Mouse (Mus musculus) MEL (cell line): ENCODE results near the gene Nfix. TPM values are rescaled to one million over a fixed set of nuclear protein-coding genes. Genes with fewer than 3 reads are reported as not detected.

Experiments used
- DNase-seq: peaks from one replicate; pipeline ENCODE4 v3.0.0; 2011; ENCODE audit warnings: low read depth, low spot score
- H3K27ac ChIP-seq: 2 replicates; pipeline ENCODE4 v1.5.1; 2012; ENCODE audit warnings: low read depth, mild to moderate bottlenecking, control low read depth, low read length, moderate library complexity; ENCODE audit not compliant: control insufficient read depth
- H3K27me3 ChIP-seq, 2 experiments: fragments of 150-350 bp in 1 of 2; sonication (generic) in 1 of 2; 2 replicates each; pipeline ENCODE4 v1.6.1; 2012; ENCODE audit warnings: low read length in 2 of 2, mild to moderate bottlenecking in 2 of 2, improper control_type of control experiment in 1 of 2, moderate library complexity in 1 of 2; ENCODE audit not compliant: insufficient read depth in 2 of 2, control insufficient read depth in 1 of 2
- H3K36me3 ChIP-seq, 2 experiments: 2 replicates each; pipeline ENCODE4 v1.6.1; 2012 to 2014; ENCODE audit warnings: low read length in 2 of 2, improper control_type of control experiment in 1 of 2, inconsistent platforms in 1 of 2, mild to moderate bottlenecking in 1 of 2; ENCODE audit not compliant: insufficient read depth in 2 of 2, control insufficient read depth in 1 of 2
- H3K4me1 ChIP-seq, 2 experiments: fragments of 150-350 bp in 1 of 2; sonication (generic) in 1 of 2; 2 replicates each; pipeline ENCODE4 v1.6.1; 2012; ENCODE audit warnings: low read length in 2 of 2, improper control_type of control experiment in 1 of 2, mild to moderate bottlenecking in 1 of 2; ENCODE audit not compliant: insufficient read depth in 2 of 2, control insufficient read depth in 1 of 2
- H3K4me3 ChIP-seq, 2 experiments: fragments of 150-350 bp in 1 of 2; sonication (generic) in 1 of 2; 2 replicates each; pipeline ENCODE4 v1.5.1; 2012; ENCODE audit warnings: low read depth in 2 of 2, low read length in 2 of 2, mild to moderate bottlenecking in 2 of 2, moderate library complexity in 2 of 2, control low read depth in 1 of 2, improper control_type of control experiment in 1 of 2; ENCODE audit not compliant: control insufficient read depth in 1 of 2, insufficient read depth in 1 of 2
- H3K79me2 ChIP-seq: 2 replicates; pipeline ENCODE4 v1.6.1; 2012; ENCODE audit warnings: mild to moderate bottlenecking, low read length, moderate library complexity; ENCODE audit not compliant: control insufficient read depth, poor library complexity, insufficient read depth
- H3K9ac ChIP-seq: 2 replicates; pipeline ENCODE4 v1.6.1; 2012; ENCODE audit warnings: low read depth, mild to moderate bottlenecking, control low read depth, low read length, moderate library complexity; ENCODE audit not compliant: control insufficient read depth, poor library complexity, severe bottlenecking
- H3K9me3 ChIP-seq: fragments of 150-350 bp; sonication (generic); replicated peaks from 2 replicates; pipeline ENCODE4 v1.6.1; 2012; ENCODE audit warnings: mild to moderate bottlenecking, low read length, improper control_type of control experiment, moderate library complexity; ENCODE audit not compliant: insufficient read depth
- CHD1 ChIP-seq: IDR thresholded peaks from 2 replicates; pipeline ENCODE4 v1.6.1; 2012; ENCODE audit warnings: low read depth, mild to moderate bottlenecking, inconsistent platforms, low read length, improper control_type of control experiment
- CTCF ChIP-seq, 3 experiments: IDR thresholded peaks in 2 of 3; conservative IDR thresholded peaks in 1 of 3; 2 replicates each; pipeline ENCODE4 v1.5.1; 2011 to 2012; ENCODE audit warnings: low read length in 3 of 3, low read depth in 2 of 3, mild to moderate bottlenecking in 2 of 3, improper control_type of control experiment in 1 of 3, inconsistent platforms in 1 of 3, mixed read lengths in 1 of 3, moderate library complexity in 1 of 3; ENCODE audit not compliant: control insufficient read depth in 1 of 3, insufficient read depth in 1 of 3, poor library complexity in 1 of 3, severe bottlenecking in 1 of 3
- GATA1 ChIP-seq: IDR thresholded peaks from 2 replicates; pipeline ENCODE4 v1.6.1; 2011; ENCODE audit warnings: low read depth, low read length, improper control_type of control experiment
- MAX ChIP-seq: IDR thresholded peaks from 2 replicates; pipeline ENCODE4 v1.6.1; 2011; ENCODE audit warnings: low read length, improper control_type of control experiment
- MYB ChIP-seq: IDR thresholded peaks from 2 replicates; pipeline ENCODE4 v1.6.1; 2011; ENCODE audit warnings: mild to moderate bottlenecking, low read depth, low read length, improper control_type of control experiment
- MYC ChIP-seq: IDR thresholded peaks from 2 replicates; pipeline ENCODE4 v1.6.1; 2011; ENCODE audit warnings: low read depth, mild to moderate bottlenecking, low read length, improper control_type of control experiment, moderate library complexity
- NELFE ChIP-seq: IDR thresholded peaks from 2 replicates; pipeline ENCODE4 v1.6.1; 2011; ENCODE audit warnings: low read depth, low read length, improper control_type of control experiment
- POLR2AphosphoS2 ChIP-seq: IDR thresholded peaks from 2 replicates; pipeline ENCODE4 v1.6.1; 2011; ENCODE audit warnings: low read length, improper control_type of control experiment
- POLR2AphosphoS5 ChIP-seq: IDR thresholded peaks from 2 replicates; pipeline ENCODE4 v1.6.1; 2012; ENCODE audit warnings: low read depth, borderline replicate concordance, mild to moderate bottlenecking, inconsistent platforms, low read length, moderate library complexity, mixed read lengths
- RAD21 ChIP-seq: IDR thresholded peaks from 2 replicates; pipeline ENCODE4 v1.6.1; 2011; ENCODE audit warnings: mild to moderate bottlenecking, low read depth, low read length, improper control_type of control experiment
- SIN3A ChIP-seq: IDR thresholded peaks from 2 replicates; pipeline ENCODE4 v1.6.1; 2012; ENCODE audit warnings: low read length, improper control_type of control experiment, inconsistent platforms
- SMC3 ChIP-seq: IDR thresholded peaks from 2 replicates; pipeline ENCODE4 v1.6.1; 2011; ENCODE audit warnings: low read depth, low read length, improper control_type of control experiment
- TAL1 ChIP-seq: IDR thresholded peaks from 2 replicates; pipeline ENCODE4 v1.6.1; 2012; ENCODE audit warnings: mild to moderate bottlenecking, inconsistent platforms, low read length, moderate library complexity, mixed read lengths
- TBP ChIP-seq: IDR thresholded peaks from 2 replicates; pipeline ENCODE4 v1.8.0; 2011; ENCODE audit warnings: low read depth, low read length, improper control_type of control experiment
- TCF12 ChIP-seq: IDR thresholded peaks from 2 replicates; pipeline ENCODE4 v1.6.1; 2014; ENCODE audit warnings: low read depth, mild to moderate bottlenecking, inconsistent platforms, low read length, improper control_type of control experiment, moderate library complexity
- UBTF ChIP-seq: IDR thresholded peaks from 2 replicates; pipeline ENCODE4 v1.6.1; 2012; ENCODE audit warnings: low read depth, mild to moderate bottlenecking, inconsistent platforms, low read length, improper control_type of control experiment, moderate library complexity, borderline replicate concordance; ENCODE audit not compliant: insufficient read depth
- ZKSCAN1 ChIP-seq: IDR thresholded peaks from 2 replicates; pipeline ENCODE4 v1.6.1; 2012; ENCODE audit warnings: low read depth, mild to moderate bottlenecking, inconsistent platforms, low read length, improper control_type of control experiment, moderate library complexity
- ZMIZ1 ChIP-seq: IDR thresholded peaks from 2 replicates; pipeline ENCODE4 v1.6.1; 2012; ENCODE audit warnings: low read depth, mild to moderate bottlenecking, inconsistent platforms, low read length, improper control_type of control experiment, moderate library complexity
- polyA plus RNA-seq, 2 experiments: library from polyadenylated mRNA; stranded (reverse) in 1 of 2; unstranded in 1 of 2; fragments of >175 nt in 1 of 2; fragments of >200 nt in 1 of 2; gene quantifications; 2 replicates each; pipeline versions ENCODE4 v1.2.1 to v1.2.4; 2012; ENCODE audit warnings: low replicate concordance in 2 of 2, low read depth in 1 of 2; ENCODE audit not compliant: insufficient read length in 2 of 2, insufficient read depth in 1 of 2, missing spikeins in 1 of 2
- total RNA-seq: library from RNA; depleted of rRNA; stranded (reverse); fragments of 300-350 nt; gene quantifications from 2 replicates; pipeline ENCODE4 v1.2.3, GENCODE M21; 2012

Nfix gene
- total and polyA plus RNA-seq, 3 experiments, result 14.4 to 29.1 TPM; not detected in 1

GRCm38 (mm10) chr8:84668731-84669485 is 131.2 kb downstream of the Nfix start:
- no peak overlapping the region for H3K4me3 ChIP-seq
- H3K36me3 ChIP-seq, result peaks cover 4 to 10% of the 10 kb centered on the region in 2 experiments; a peak in 3 of 4 replicates
- no peak overlapping the region for H3K9ac ChIP-seq
- H3K4me1 ChIP-seq, result peaks cover 0 to 12% of the 10 kb centered on the region in 2 experiments; a peak in 1 of 4 replicates
- H3K27ac ChIP-seq, result no peak overlapping the region
- H3K79me2 ChIP-seq, result peaks cover 26% of the 10 kb centered on the region
- no peaks in the 10 kb centered on the region for H3K9me3 ChIP-seq
- TF ChIP-seq GATA1 (no peak), MYB (no peak), SIN3A (no peak), ZKSCAN1 (no peak), NELFE (no peak), TCF12 (no peak), UBTF (no peak), MYC (no peak)
- no peaks in the 10 kb centered on the region for H3K27me3 ChIP-seq
- DNase-seq, result no peak

- H3K79me2 ChIP-seq, result peaks cover 28% of the 10 kb centered on the region
- no peaks in the 10 kb centered on the region for H3K9me3 ChIP-seq
- H3K9ac ChIP-seq, result no peak overlapping the region
- TF ChIP-seq POLR2AphosphoS5, result no peak
- peak; percentile 16; the same call in 1 of the 2 replicates for TF ChIP-seq ZMIZ1
- H3K4me3 ChIP-seq, result no peak overlapping the region
- peaks cover 0 to 10% of the 10 kb centered on the region in 2 experiments; a peak in 2 of 4 replicates for H3K36me3 ChIP-seq
- peaks cover 0 to 15% of the 10 kb centered on the region in 2 experiments; a peak in 2 of 4 replicates for H3K4me1 ChIP-seq
- no peak overlapping the region for H3K27ac ChIP-seq
- no peak for DNase-seq
- no peaks in the 10 kb centered on the region for H3K27me3 ChIP-seq
Observed at GRCm38 (mm10) chr8:84668081-84668480, 132.1 kb downstream of the Nfix start.

GRCm38 (mm10) chr8:84665385-84665893 is 134.7 kb downstream of the Nfix start:
- Histone ChIP-seq H3K9ac (peak overlapping the region; percentile 95), H3K79me2 (peaks cover 51% of the 10 kb centered on the region), H3K9me3 (no peaks in the 10 kb centered on the region), H3K27me3 (no peaks in the 10 kb centered on the region), H3K27ac (peak overlapping the region; percentile 97), H3K4me1 (peaks cover 0 to 19% of the 10 kb centered on the region in 2 experiments; a peak in 2 of 4 replicates), H3K4me3 (peak overlapping the region; percentile 58 to 84), H3K36me3 (peaks cover 0 to 13% of the 10 kb centered on the region in 2 experiments; a peak in 2 of 4 replicates)
- DNase-seq, result peak; percentile 76
- TF ChIP-seq CTCF (IDR thresholded peaks at IDR 0.05 in 2 of 3, conservative IDR thresholded peaks at IDR 0.05 in 1 of 3; ENCODE audit: control insufficient read depth in 1 of 3, insufficient read depth in 1 of 3, low read depth in 2 of 3, low read length in 3 of 3, poor library complexity in 1 of 3, severe bottlenecking in 1 of 3) (no peak), MAX (0 out of 2 replicates have a peak, but pooled peaks have one; percentile 7), ZMIZ1 (no peak), POLR2AphosphoS2 (peak; percentile 15), TAL1 (no peak), SMC3 (no peak), TBP (peak; percentile 45; the same call in 1 of the 2 replicates), MYC (peak; percentile 62; the same call in 1 of the 2 replicates), CHD1 (peak; percentile 78; the same call in 1 of the 2 replicates), RAD21 (no peak)
